Mouse (Mus musculus) olfactory bulb, adult 2 months (tissue): ENCODE results near the gene Larp4.

Experiments
- CTCF ChIP-seq: fragments of 200-500 bp; IDR thresholded peaks from 2 replicates; pipeline ENCODE4 v1.5.1; 2012; ENCODE audit warnings: low read depth, mild to moderate bottlenecking, low read length, moderate library complexity; ENCODE audit not compliant: insufficient read depth
- POLR2A ChIP-seq: fragments of 200-500 bp; IDR thresholded peaks from 2 replicates; pipeline ENCODE4 v1.6.1; 2012; ENCODE audit warnings: mild to moderate bottlenecking, low read depth, low read length, moderate library complexity; ENCODE audit not compliant: insufficient read depth

DNA sequence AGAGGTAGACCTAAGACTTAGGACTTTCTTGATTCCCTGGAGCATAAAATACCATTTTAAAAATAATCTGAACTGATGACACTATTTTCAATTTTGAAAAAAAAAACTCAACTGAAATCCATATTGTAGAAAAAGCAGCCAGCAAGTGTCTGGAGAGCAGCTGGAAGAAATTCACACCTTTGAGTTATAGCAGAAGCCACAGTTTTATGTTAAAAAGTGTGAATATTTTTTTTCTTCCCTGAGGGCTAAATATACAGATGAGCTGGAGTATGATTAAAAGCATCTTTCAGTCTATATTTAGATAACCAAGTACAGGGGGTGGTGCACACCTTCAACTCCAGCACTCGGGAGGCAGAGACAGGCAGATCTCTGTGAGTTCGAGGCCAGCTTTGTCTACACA is 60.0 kb downstream of the Larp4 start:
- TF ChIP-seq POLR2A (no peak), CTCF (no peak)
